ENCODE assay signal across 1 mouse cellular context in the genomic region with DNA sequence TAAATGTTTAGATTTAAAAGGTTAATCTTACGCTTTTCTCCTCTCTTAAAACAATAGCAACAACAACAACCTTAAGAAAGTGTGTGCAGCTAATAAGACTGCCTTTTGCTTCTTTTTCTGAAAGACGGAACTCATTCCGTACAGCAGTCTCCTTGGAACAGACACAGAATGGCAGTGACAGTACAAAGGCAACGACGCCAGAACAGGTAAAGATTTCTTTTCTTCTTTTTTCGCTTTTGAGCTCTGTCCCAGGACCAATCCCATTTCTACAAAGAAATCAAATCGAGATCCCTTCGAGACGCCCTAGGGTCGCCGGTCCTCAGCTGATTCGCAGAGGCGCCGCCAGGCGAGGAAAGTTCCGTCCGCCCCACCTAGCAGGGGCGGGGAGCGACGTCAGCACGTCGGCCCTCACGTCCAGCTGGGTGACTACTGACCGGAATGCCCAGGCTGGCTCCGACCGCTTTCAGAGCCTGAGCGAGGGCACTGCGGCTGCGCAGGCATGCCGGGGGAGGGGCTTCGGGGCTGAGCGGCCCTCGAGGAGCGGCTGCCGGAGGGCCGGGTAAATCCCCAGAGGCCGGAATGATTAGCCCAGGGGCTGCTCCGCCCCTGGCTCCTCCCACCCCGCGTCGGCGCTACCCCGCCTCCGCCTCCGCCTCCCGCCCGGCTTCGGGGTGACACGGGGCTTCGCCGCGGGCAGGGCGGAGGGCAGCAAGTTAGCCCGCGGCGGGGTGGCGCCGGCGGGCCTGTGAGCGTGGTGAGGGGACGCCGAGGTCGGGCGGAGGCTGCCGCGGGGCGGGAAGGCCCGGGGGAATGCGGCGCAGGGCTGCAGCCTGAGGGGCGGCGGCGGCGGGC.
A peak's percentile ranks its signal among the peaks of the same experiment; 100 is the strongest.
TF ChIP-seq lines count a peak whose summit lies in the region.

A gene (plus strand): TSS at position 668 of the 852 bp plus-strand sequence.

TF ChIP-seq in CH12.LX, 34 proteins besides CTCF, POLR2A, EP300 and RAD21 (continued from another document):
- TF ChIP-seq TBP (conservative IDR thresholded peaks at IDR 0.05; ENCODE audit: low read depth, low read length) (0 out of 2 replicates have a peak, but pooled peaks have one; percentile 32), USF2 (conservative IDR thresholded peaks at IDR 0.05; ENCODE audit: low read depth, low read length) (0 out of 2 replicates have a peak, but pooled peaks have one; percentile 3), MAX (IDR thresholded peaks at IDR 0.05; ENCODE audit: low read length) (no peak; the same call in 1 of the 2 replicates), ZMIZ1 (IDR thresholded peaks at IDR 0.05; ENCODE audit: low read depth, low read length) (peak; percentile 23; the same call in 1 of the 2 replicates), PAX5 (IDR thresholded peaks at IDR 0.05; ENCODE audit: low read length) (no peak), NELFE (IDR thresholded peaks at IDR 0.05; ENCODE audit: low read depth, low read length) (peak; percentile 52; the same call in 1 of the 2 replicates), KAT2A (IDR thresholded peaks at IDR 0.05; ENCODE audit: insufficient replicate concordance, low read length) (no peak), MAZ (IDR thresholded peaks at IDR 0.05; ENCODE audit: low read depth, low read length) (no peak), ETS1 (conservative IDR thresholded peaks at IDR 0.05; ENCODE audit: low read depth, low read length) (peak; percentile 18; the same call in 1 of the 2 replicates), IRF4 (IDR thresholded peaks at IDR 0.05; ENCODE audit: low read depth, low read length) (no peak), E2F4 (IDR thresholded peaks at IDR 0.05; ENCODE audit: insufficient replicate concordance, low read depth, low read length) (0 out of 2 replicates have a peak, but pooled peaks have one; percentile 36), JUN (IDR thresholded peaks at IDR 0.05; ENCODE audit: insufficient read depth, low read depth, low read length) (no peak), TCF12 (IDR thresholded peaks at IDR 0.05; ENCODE audit: low read depth, low read length) (peak; percentile 55; the same call in 1 of the 2 replicates), ELF1 (IDR thresholded peaks at IDR 0.05; ENCODE audit: low read depth, low read length) (0 out of 2 replicates have a peak, but pooled peaks have one; percentile 44)
TF ChIP-seq in CH12.LX: peak in this region for 10.
